Mouse (Mus musculus) hindbrain, embryonic 16.5 days (tissue): ENCODE results near the gene Klf6. TPM values are rescaled to one million over a fixed set of nuclear protein-coding genes. Genes with fewer than 3 reads are reported as not detected.

Experiments
- ATAC-seq: fragments of 200-750 bp; cut with Nextera tagmentation; 2 replicates; pipeline ENCODE4 v1.8.0; 2017; ENCODE audit warnings: moderate TSS enrichment, moderate library complexity
- H3K27ac ChIP-seq: fragments of 300-500 bp; sonication (generic); 2 replicates; pipeline ENCODE4 v1.5.1; 2014; ENCODE audit warnings: low read depth, mild to moderate bottlenecking, control low read depth, low read length, moderate library complexity
- H3K27me3 ChIP-seq: fragments of 300-500 bp; sonication (generic); replicated peaks from 2 replicates; pipeline ENCODE4 v1.6.1; 2014; ENCODE audit warnings: low read length; ENCODE audit not compliant: control insufficient read depth, insufficient read depth
- H3K36me3 ChIP-seq: fragments of 300-500 bp; sonication (generic); 2 replicates; pipeline ENCODE4 v1.6.1; 2014; ENCODE audit warnings: mild to moderate bottlenecking, low read length, moderate library complexity, mixed read lengths; ENCODE audit not compliant: control insufficient read depth, insufficient read depth
- H3K4me1 ChIP-seq: fragments of 300-500 bp; sonication (generic); 2 replicates; pipeline ENCODE4 v1.6.1; 2014; ENCODE audit warnings: low read depth, low read length; ENCODE audit not compliant: control insufficient read depth, insufficient read depth
- H3K4me2 ChIP-seq: fragments of 300-500 bp; sonication (generic); 2 replicates; pipeline ENCODE4 v1.6.1; 2014; ENCODE audit warnings: mild to moderate bottlenecking, low read length, control low read depth, moderate library complexity
- H3K4me3 ChIP-seq: fragments of 300-500 bp; sonication (generic); 2 replicates; pipeline ENCODE4 v1.5.1; 2014; ENCODE audit warnings: mild to moderate bottlenecking, low read length, control low read depth, moderate library complexity
- H3K9ac ChIP-seq: fragments of 300-500 bp; sonication (generic); 2 replicates; pipeline ENCODE4 v1.6.1; 2014; ENCODE audit warnings: low read depth, mild to moderate bottlenecking, control low read depth, low read length, moderate library complexity
- H3K9me3 ChIP-seq: fragments of 300-500 bp; sonication (generic); 2 replicates; pipeline ENCODE4 v1.6.1; 2014; ENCODE audit warnings: mild to moderate bottlenecking, low read length, moderate library complexity; ENCODE audit not compliant: control insufficient read depth
- WGBS: fragments of 180-500 bp; shearing (Covaris S2); extraction: QIAGEN DNeasy Blood & Tissue Kit; methylation state at CpG from one replicate; pipeline ENCODE4 v1.1.7; 2014; 5-methylcytosine and 5-hydroxymethylcytosine counted together
- polyA plus RNA-seq: library from polyadenylated mRNA; unstranded; fragments of >200 nt; fragmentation: Nextera tagmentation; extraction: Ambion mirVana; gene quantifications from 2 replicates; pipeline ENCODE4 v1.2.1, GENCODE M21; 2015

The Klf6 gene
- polyA plus RNA-seq, 1 experiment from 2014 or later: 96.3 TPM

DNA sequence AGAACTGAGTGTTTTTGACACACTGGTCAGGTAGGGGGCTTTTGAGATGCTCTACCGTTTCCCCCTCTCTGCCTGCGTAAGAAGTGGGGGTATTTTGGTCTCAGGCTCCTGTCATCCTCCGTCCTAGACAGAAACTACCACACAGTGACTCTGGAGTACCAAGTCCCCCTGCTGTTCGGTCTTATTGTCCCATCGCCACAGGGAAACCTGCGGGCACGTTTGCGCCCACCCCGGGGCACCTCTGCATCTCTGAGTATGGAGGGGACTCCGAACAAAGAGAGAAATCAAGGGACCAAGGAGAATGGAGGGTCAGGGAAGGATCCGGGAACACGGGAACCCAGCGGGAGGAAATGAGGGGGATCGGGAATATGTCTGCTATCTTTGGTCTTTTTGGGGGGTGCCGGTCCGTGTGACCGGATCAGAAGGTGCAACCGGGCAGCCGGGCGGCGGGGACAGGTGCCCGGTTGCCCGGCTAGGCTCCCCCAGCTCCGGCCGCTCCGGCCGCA lies 578 bp upstream of the Klf6 start:
- peak overlapping the region; percentile 82 for H3K4me2 ChIP-seq
- peaks cover 4% of the 10 kb centered on the region; the same call in 1 of the 2 replicates for H3K36me3 ChIP-seq
- peak overlapping the region; percentile 89 for H3K9ac ChIP-seq
- peak overlapping the region; percentile 100 for H3K27ac ChIP-seq
- WGBS: 0% methylated on average over 27 of the region's 27 CpGs
- peak; percentile 54 for ATAC-seq
- H3K27me3 ChIP-seq: no peaks in the 10 kb centered on the region
- H3K4me3 ChIP-seq: peak overlapping the region; percentile 80
- H3K4me1 ChIP-seq: peaks cover 12% of the 10 kb centered on the region
- H3K9me3 ChIP-seq: no peaks in the 10 kb centered on the region

DNA sequence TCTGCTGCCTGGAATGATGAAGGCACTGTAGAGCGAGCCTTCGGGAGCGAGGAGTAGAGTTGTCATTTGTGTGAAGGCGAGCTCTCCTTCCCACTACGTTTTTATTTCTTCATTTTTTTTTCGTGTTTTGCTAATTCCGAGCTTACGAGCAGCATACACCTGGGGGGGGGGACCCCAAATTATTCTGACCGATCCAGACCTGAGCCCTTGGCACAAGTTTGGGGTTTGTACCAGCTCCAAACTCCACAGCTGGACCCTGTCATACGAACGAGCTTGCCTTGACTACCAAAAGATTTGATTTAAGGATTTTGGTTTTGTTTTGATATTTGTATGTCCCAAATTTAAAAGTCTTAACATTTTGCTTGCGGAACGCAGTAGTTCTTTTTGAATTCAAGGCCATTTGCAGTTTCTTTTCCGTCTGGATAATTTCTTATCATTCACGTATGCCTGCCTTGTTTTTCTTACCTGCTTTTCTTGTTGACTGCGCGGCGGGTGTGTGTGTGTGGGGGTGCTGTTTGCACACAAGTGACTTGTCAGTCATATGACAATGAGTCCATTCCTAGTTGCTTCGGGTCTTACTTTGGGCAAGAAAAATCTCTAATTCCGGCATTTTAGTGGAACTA lies 832 bp downstream of the Klf6 start:
- Histone ChIP-seq H3K4me2 (peak overlapping the region; percentile 66), H3K27ac (peak overlapping the region; percentile 96), H3K4me1 (peaks cover 17% of the 10 kb centered on the region), H3K9me3 (no peaks in the 10 kb centered on the region), H3K4me3 (peak overlapping the region; percentile 80), H3K36me3 (peaks cover 16% of the 10 kb centered on the region), H3K9ac (peak overlapping the region; percentile 85), H3K27me3 (no peaks in the 10 kb centered on the region)
- no peak for ATAC-seq
- under 1% methylated on average over 20 of the region's 20 CpGs for WGBS

DNA sequence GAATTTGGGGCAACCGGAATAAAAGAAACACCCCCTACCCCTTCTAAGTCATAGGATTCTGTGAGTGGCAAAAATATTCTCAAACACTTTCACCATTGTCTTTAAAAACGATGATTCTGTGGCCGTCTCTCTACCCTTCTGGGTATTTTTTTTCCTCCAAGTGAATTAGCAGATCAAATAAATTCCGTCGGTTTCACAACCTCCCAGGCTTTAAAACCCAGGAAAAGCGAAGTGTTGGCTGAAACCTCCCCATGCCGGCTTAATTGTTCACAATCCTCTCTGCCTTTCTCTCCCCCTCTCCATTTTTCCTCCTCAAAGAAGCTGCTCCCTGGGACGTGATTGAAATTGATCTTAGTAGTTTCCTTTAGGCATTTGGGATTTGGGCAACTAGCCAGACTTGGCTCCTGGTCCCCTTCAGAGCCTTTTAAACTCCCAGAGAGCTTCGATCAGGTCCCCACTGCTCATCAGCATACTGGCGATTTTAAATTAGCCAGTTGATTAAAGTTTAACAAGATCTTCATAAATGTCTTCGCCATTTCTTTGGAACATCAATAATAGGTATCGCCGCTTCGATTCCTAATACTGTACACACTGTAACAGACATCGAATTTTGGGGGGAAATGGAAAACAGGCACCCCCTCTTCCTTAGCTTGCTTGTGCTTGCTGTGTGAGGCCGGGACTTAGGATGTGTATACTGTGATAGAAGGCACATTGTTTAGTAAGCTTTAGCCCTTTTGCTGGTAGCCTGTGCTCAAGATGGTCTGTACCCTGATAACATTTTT lies 1.5 kb downstream of the Klf6 start:
- no peak for ATAC-seq
- H3K4me1 ChIP-seq: peaks cover 17% of the 10 kb centered on the region
- no peaks in the 10 kb centered on the region for H3K27me3 ChIP-seq
- peaks cover 19% of the 10 kb centered on the region for H3K36me3 ChIP-seq
- WGBS: 1% methylated on average over 16 of the region's 16 CpGs
- peak overlapping the region; percentile 85 for H3K9ac ChIP-seq
- H3K27ac ChIP-seq: peak overlapping the region; percentile 96
- H3K9me3 ChIP-seq: no peaks in the 10 kb centered on the region
- H3K4me3 ChIP-seq: peak overlapping the region; percentile 80
- H3K4me2 ChIP-seq: peak overlapping the region; percentile 66

DNA sequence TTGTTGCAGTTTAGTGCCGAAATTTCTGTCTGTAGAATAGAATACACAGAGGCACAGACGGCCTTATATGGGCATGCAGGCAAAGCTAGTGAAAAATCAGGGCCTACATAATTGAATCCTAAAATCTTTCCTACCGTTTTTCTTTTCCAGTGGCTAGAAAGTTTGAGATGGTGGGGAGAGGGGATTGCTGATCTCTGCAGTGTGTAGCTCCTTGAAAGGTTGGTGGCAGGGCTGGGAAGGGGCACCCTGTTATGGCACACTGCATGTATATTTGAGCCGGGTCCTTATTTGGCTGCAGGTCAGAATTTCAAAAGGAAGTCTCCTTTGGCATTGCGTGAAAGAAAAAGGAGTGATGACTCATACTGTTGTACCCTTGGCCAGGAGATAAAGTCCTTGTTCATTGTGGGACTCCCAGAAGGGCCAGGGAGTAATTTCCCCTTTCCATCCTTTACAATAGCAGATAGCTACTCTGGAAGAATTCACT lies 2.2 kb downstream of the Klf6 start:
- Histone ChIP-seq H3K9me3 (no peaks in the 10 kb centered on the region), H3K4me2 (peak overlapping the region; percentile 66), H3K4me1 (peaks cover 17% of the 10 kb centered on the region), H3K27me3 (no peaks in the 10 kb centered on the region), H3K9ac (peak overlapping the region; percentile 85), H3K27ac (peak overlapping the region; percentile 96), H3K4me3 (peak overlapping the region; percentile 80), H3K36me3 (peaks cover 19% of the 10 kb centered on the region)
- 0% methylated on average over 5 of the region's 5 CpGs for WGBS
- no peak for ATAC-seq

DNA sequence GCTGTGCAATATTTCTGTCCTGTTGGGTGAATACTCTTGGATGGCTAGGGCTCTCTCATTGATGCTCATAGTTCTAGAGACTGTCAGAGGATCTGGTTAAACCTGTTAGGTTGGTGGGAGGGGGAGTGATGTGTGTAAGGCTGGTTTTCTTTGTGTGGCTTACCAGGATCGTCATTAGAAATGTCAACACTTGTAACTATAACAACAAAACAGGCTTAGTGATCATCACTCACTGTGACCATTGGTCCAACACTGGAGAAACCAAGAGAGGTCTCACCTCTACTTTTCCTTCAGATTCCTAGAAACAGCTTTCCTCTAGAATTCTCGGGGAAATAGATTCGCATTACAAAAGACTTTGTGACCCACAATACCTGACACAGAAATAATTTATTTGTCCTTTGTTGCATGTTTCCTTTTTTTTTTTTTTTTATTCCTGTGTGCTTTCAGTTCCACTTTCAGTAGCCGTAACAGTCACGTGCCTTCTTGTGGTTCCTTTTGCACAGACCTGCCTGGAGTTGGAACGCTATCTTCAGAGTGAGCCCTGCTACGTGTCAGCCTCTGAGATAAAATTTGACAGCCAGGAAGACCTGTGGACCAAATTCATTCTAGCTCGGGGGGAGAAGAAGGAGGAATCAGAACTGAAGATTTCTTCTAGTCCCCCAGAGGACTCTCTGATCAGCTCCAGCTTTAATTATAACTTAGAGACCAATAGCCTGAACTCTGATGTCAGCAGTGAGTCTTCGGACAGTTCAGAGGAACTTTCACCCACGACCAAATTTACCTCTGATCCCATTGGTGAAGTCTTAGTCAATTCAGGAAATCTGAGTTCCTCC lies 3.2 kb downstream of the Klf6 start:
- Histone ChIP-seq H3K4me1 (peaks cover 17% of the 10 kb centered on the region), H3K4me2 (peak overlapping the region; percentile 66), H3K27ac (peak overlapping the region; percentile 49), H3K36me3 (peaks cover 19% of the 10 kb centered on the region), H3K4me3 (peak overlapping the region; percentile 80), H3K9me3 (no peaks in the 10 kb centered on the region), H3K9ac (peak overlapping the region; percentile 63), H3K27me3 (no peaks in the 10 kb centered on the region)
- no peak for ATAC-seq
- WGBS: 51% methylated on average over 10 of the region's 10 CpGs

DNA sequence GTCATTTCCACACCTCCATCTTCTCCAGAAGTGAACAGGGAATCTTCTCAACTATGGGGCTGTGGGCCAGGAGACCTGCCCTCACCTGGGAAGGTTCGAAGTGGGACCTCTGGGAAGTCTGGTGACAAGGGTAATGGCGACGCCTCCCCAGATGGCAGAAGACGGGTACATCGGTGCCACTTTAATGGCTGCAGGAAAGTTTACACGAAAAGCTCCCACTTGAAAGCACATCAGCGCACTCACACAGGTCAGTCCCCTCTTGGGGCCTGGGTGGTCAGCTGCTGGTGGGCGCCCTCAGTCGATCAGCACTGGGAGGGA lies 3.8 kb downstream of the Klf6 start:
- WGBS: 90% methylated on average over 9 of the region's 9 CpGs
- no peak for ATAC-seq
- no peak overlapping the region for H3K27ac ChIP-seq

DNA sequence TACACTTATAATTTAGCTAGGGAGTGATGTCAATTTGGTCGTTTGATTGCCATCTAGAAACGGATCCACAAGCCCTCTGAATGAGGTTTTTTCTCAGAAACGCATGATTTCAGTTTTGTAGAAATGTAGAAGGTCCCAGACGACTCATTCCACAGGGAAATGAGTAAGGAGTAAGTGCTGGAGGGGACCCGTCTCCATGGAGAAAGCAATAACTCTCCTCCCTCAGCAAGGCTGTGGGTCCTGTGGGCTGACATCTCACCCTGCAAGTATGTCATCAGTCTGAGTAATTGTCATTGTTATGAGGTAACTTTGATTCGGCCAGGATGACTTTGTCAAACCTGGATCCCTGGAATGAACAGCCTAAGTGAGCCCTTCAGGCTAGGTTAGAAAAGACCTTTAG lies 4.8 kb downstream of the Klf6 start:
- no peak for ATAC-seq
- Histone ChIP-seq H3K36me3 (peaks cover 19% of the 10 kb centered on the region), H3K4me1 (peaks cover 27% of the 10 kb centered on the region), H3K4me2 (peak overlapping the region; percentile 66), H3K9ac (no peak overlapping the region), H3K9me3 (no peaks in the 10 kb centered on the region), H3K27ac (no peak overlapping the region), H3K27me3 (no peaks in the 10 kb centered on the region), H3K4me3 (peak overlapping the region; percentile 6; the same call in 1 of the 2 replicates)
- WGBS: 79% methylated on average over 6 of the region's 6 CpGs

More for the DNA sequence above, 3.8 kb downstream of the Klf6 start:
- Histone ChIP-seq H3K27me3 (no peaks in the 10 kb centered on the region), H3K4me2 (peak overlapping the region; percentile 66), H3K36me3 (peaks cover 19% of the 10 kb centered on the region), H3K9me3 (no peaks in the 10 kb centered on the region), H3K4me3 (peak overlapping the region; percentile 80), H3K4me1 (peaks cover 21% of the 10 kb centered on the region), H3K9ac (no peak overlapping the region)

DNA sequence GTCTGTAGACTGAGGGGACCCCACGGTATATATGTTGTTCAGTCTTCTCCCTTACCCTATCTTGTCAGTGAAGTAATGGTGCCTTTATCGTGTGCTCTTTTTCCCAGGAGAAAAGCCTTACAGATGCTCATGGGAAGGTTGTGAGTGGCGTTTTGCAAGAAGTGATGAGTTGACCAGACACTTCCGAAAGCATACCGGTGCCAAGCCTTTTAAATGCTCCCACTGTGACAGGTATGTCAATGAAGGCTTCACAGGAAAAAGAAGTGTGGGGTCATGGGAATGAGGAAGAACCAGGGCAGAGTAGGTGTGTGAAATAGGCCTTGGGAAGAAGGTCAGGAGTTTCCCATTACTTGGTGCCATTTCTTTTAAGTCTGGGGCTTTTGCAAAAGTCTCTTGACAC lies 5.2 kb downstream of the Klf6 start:
- Histone ChIP-seq H3K27ac (no peak overlapping the region), H3K4me1 (peaks cover 27% of the 10 kb centered on the region), H3K9me3 (no peaks in the 10 kb centered on the region), H3K36me3 (peaks cover 19% of the 10 kb centered on the region), H3K4me3 (no peak overlapping the region), H3K4me2 (peak overlapping the region; percentile 66), H3K9ac (no peak overlapping the region), H3K27me3 (no peaks in the 10 kb centered on the region)
- ATAC-seq: no peak
- 86% methylated on average over 5 of the region's 5 CpGs for WGBS
